Mouse (Mus musculus) midbrain, embryonic 10.5 days (tissue): Measurements from ENCODE around the gene Glis2. TPM values are rescaled to one million over a fixed set of nuclear protein-coding genes. Genes with fewer than 3 reads are reported as not detected.

Experiments used
- DNase-seq: peaks from one replicate; pipeline ENCODE4 v3.0.0-alpha.2; 2017; ENCODE audit warnings: low spot score
- H3K27ac ChIP-seq: fragments of 300-500 bp; sonication (generic); replicated peaks from 2 replicates; pipeline ENCODE4 v1.5.1; 2016; ENCODE audit warnings: mild to moderate bottlenecking
- H3K27me3 ChIP-seq: fragments of 300-500 bp; sonication (generic); 2 replicates; pipeline ENCODE4 v1.6.1; 2016; ENCODE audit warnings: low read depth, mild to moderate bottlenecking; ENCODE audit not compliant: poor library complexity, severe bottlenecking
- H3K36me3 ChIP-seq: fragments of 300-500 bp; sonication (generic); 2 replicates; pipeline ENCODE4 v1.6.1; 2016; ENCODE audit warnings: mild to moderate bottlenecking, moderate library complexity
- H3K4me1 ChIP-seq: fragments of 300-500 bp; sonication (generic); 2 replicates; pipeline ENCODE4 v1.6.1; 2016
- H3K4me3 ChIP-seq: fragments of 300-500 bp; sonication (generic); 2 replicates; pipeline ENCODE4 v1.5.1; 2016; ENCODE audit warnings: mild to moderate bottlenecking, moderate library complexity
- H3K9me3 ChIP-seq: fragments of 300-500 bp; sonication (generic); replicated peaks from 2 replicates; pipeline ENCODE4 v1.6.1; 2016; ENCODE audit warnings: mild to moderate bottlenecking
- WGBS: fragments of 180-500 bp; shearing (Covaris S2); methylation state at CpG from one replicate; pipeline ENCODE4 v1.1.7; 2016; 5-methylcytosine and 5-hydroxymethylcytosine counted together
- polyA plus RNA-seq: library from polyadenylated mRNA; unstranded; fragments of >200 nt; fragmentation: Nextera tagmentation; extraction: Ambion mirVana; gene quantifications from 2 replicates; pipeline ENCODE4 v1.2.1, GENCODE M21; 2016

The Glis2 gene
- polyA plus RNA-seq, 1 experiment from 2014 or later: 23.0 TPM

DNA sequence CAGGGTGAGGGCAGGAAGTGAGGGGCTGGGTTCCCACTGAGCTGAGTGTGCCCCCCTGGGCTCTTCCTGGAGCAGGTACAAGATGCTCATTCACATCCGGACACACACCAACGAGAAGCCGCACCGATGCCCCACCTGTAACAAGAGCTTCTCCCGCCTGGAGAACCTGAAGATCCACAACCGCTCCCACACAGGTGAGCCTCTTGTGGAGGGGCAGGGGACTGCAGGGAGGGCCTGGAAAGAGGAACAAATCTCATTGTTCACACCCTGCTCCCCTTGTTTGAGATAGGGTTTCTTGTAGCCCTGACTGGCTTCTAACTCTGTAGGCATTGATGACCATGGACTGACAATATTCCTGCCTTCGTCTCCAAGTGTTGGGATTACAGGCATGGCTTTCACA, 17.2 kb downstream of the Glis2 start:
- Histone ChIP-seq H3K27ac (no peak overlapping the region), H3K4me1 (peaks cover 15% of the 10 kb centered on the region), H3K4me3 (no peak overlapping the region), H3K27me3 (no peaks in the 10 kb centered on the region), H3K36me3 (peaks cover 84% of the 10 kb centered on the region), H3K9me3 (no peaks in the 10 kb centered on the region)
- no peak for DNase-seq
- 93% methylated on average over 7 of the region's 7 CpGs for WGBS

DNA sequence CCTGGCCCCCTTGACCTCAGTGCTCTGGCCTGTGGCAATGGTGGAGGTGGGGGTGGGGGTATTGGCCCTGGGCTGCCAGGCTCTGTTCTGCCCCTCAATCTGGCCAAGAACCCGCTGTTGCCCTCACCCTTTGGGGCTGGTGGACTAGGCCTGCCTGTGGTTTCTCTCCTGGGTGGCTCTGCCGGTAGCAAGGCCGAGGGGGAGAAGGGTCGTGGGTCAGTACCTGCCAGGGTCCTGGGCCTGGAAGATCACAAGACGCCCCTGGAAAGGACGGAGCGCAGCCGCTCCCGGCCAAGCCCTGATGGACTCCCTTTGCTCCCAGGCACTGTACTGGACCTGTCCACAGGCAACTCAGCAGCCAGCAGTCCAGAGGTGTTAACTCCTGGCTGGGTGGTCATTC, 19.2 kb downstream of the Glis2 start:
- Histone ChIP-seq H3K36me3 (peaks cover 99% of the 10 kb centered on the region), H3K9me3 (no peaks in the 10 kb centered on the region), H3K27ac (0 out of 2 replicates have a peak overlapping the region, but pooled peaks have one; percentile 7), H3K27me3 (no peaks in the 10 kb centered on the region), H3K4me1 (no peaks in the 10 kb centered on the region), H3K4me3 (no peak overlapping the region)
- DNase-seq: no peak
- WGBS: 93% methylated on average over 9 of the region's 9 CpGs

GRCm38 (mm10) chr16:4614639-4615038, 20.1 kb downstream of the Glis2 start:
- Histone ChIP-seq H3K27me3 (no peaks in the 10 kb centered on the region), H3K36me3 (peaks cover 98% of the 10 kb centered on the region), H3K4me3 (no peak overlapping the region), H3K4me1 (no peaks in the 10 kb centered on the region), H3K27ac (no peak overlapping the region), H3K9me3 (no peaks in the 10 kb centered on the region)
- DNase-seq: no peak
- 93% methylated on average over 3 of the region's 3 CpGs for WGBS

DNA sequence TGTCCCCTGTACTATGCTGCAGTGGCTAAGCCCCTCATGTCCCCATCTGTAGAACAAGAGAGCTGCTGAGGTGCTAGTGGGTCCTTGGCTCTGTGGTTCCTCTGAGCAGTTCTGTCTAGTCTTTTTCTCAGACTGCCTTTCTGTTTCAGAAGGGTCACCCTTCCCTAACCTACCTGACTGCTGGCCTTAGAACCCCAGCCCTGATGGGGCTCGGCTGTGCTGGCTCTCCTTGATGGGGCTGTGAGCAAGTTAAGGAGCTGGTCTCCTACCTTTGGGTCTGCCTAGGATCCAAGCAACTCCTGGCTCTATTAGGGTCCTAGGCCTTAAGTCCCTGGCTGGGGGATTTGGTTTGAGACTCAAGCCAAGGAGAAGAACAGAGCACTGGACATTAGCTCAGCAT, 20.8 kb downstream of the Glis2 start:
- Histone ChIP-seq H3K27me3 (no peaks in the 10 kb centered on the region), H3K4me1 (no peaks in the 10 kb centered on the region), H3K36me3 (peaks cover 98% of the 10 kb centered on the region), H3K27ac (no peak overlapping the region), H3K4me3 (no peak overlapping the region), H3K9me3 (no peaks in the 10 kb centered on the region)
- no peak for DNase-seq
- WGBS: 96% methylated on average over 1 of the region's 1 CpGs

- 86% methylated on average over 4 of the region's 4 CpGs for WGBS
- H3K27me3 ChIP-seq: no peaks in the 10 kb centered on the region
- H3K9me3 ChIP-seq: no peaks in the 10 kb centered on the region
- H3K27ac ChIP-seq: no peak overlapping the region
- DNase-seq: no peak
- no peaks in the 10 kb centered on the region for H3K4me1 ChIP-seq
- H3K36me3 ChIP-seq: peaks cover 85% of the 10 kb centered on the region
- H3K4me3 ChIP-seq: no peak overlapping the region
Measured at GRCm38 (mm10) chr16:4616829-4617228, 22.3 kb downstream of the Glis2 start.

- DNase-seq: no peak
- no peaks in the 10 kb centered on the region for H3K9me3 ChIP-seq
Measured at GRCm38 (mm10) chr16:4624074-4624473, 29.6 kb downstream of the Glis2 start.

GRCm38 (mm10) chr16:4624481-4625110, 30.1 kb downstream of the Glis2 start, which contains the start of gene Pam16:
Gene Pam16 (minus strand): TSS chr16:4624988.
- Histone ChIP-seq H3K36me3 (peaks cover 15% of the 10 kb centered on the region), H3K4me3 (peak within 1 kb of the TSS; percentile 83), H3K9me3 (no peaks in the 10 kb centered on the region), H3K27ac (peak within 1 kb of the TSS; percentile 89), H3K4me1 (peaks cover 23% of the 10 kb centered on the region), H3K27me3 (no peaks in the 10 kb centered on the region)
- peak; percentile 92 for DNase-seq
- under 1% methylated on average over 56 of the region's 56 CpGs for whole genome bisulfite sequencing

More at GRCm38 (mm10) chr16:4624074-4624473, 29.6 kb downstream of the Glis2 start:
- WGBS: 25% methylated on average over 9 of the region's 9 CpGs
- no peaks in the 10 kb centered on the region for H3K27me3 ChIP-seq
- H3K4me1 ChIP-seq: peaks cover 23% of the 10 kb centered on the region
- peaks cover 19% of the 10 kb centered on the region for H3K36me3 ChIP-seq
- peak overlapping the region; percentile 83 for H3K4me3 ChIP-seq
- H3K27ac ChIP-seq: peak overlapping the region; percentile 89

DNA sequence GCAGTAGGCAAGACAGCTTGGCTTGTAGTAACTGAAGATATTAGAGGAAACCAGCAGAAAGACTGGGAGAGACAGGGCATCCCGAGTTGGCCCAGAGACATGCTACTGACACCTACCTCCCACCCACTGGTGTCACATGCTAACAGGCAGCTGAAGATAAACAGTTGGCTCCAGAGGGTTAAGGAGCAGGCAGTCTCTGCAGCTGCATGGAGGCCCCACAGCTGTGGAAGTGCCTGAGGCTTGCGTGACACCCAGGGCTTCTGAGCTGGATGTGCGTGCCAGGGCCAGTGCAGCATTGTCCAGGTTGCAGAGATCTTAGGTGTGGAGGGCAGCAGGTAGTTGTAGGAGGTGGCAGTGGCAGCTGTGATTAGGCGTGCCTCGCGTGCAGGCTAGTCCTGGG, 32.6 kb downstream of the Glis2 start:
- H3K27me3 ChIP-seq: no peaks in the 10 kb centered on the region
- H3K27ac ChIP-seq: no peak overlapping the region
- H3K36me3 ChIP-seq: peaks cover 11% of the 10 kb centered on the region
- peaks cover 23% of the 10 kb centered on the region for H3K4me1 ChIP-seq
- DNase-seq: no peak
- 92% methylated on average over 6 of the region's 6 CpGs for WGBS
- no peaks in the 10 kb centered on the region for H3K9me3 ChIP-seq
- no peak overlapping the region for H3K4me3 ChIP-seq

DNA sequence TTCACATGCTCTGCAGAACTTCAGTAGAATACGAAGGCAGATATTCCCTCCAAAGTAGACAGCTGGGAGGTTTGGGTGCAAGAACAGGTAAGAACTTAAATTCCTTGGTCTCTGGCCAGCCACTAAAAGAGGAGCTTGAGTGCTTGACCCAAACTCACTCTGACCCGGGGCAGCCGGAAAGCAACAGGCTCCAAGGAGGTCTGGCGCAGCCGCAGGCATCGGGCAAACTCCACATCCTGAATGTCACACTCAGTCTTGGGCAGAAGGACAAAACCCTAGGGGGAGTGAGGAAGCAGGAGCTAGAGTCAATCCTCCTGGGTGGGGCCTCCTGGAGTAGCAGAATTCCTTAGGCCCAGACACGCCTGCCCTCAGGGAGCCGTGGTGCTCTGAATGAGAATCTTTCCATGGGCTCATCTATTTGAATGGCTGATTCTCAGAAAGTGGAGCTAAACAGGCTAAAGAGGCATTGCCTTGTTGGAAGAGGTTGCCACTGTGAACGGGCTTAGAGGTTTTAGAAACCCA, 34.4 kb downstream of the Glis2 start:
- Histone ChIP-seq H3K27me3 (no peaks in the 10 kb centered on the region), H3K4me1 (peaks cover 10% of the 10 kb centered on the region), H3K27ac (no peak overlapping the region), H3K4me3 (no peak overlapping the region), H3K36me3 (peaks cover 19% of the 10 kb centered on the region), H3K9me3 (no peaks in the 10 kb centered on the region)
- DNase-seq: no peak
- 92% methylated on average over 9 of the region's 9 CpGs for WGBS

GRCm38 (mm10) chr16:4629950-4630349, 35.4 kb downstream of the Glis2 start:
- H3K27ac ChIP-seq: no peak overlapping the region
- H3K36me3 ChIP-seq: peaks cover 25% of the 10 kb centered on the region
- H3K9me3 ChIP-seq: no peaks in the 10 kb centered on the region
- 25% methylated on average over 6 of the region's 6 CpGs for WGBS
- H3K4me3 ChIP-seq: no peak overlapping the region
- DNase-seq: peak; percentile 82
- H3K27me3 ChIP-seq: no peaks in the 10 kb centered on the region
- peaks cover 6% of the 10 kb centered on the region for H3K4me1 ChIP-seq

- Histone ChIP-seq H3K27me3 (no peaks in the 10 kb centered on the region), H3K4me3 (no peak overlapping the region), H3K4me1 (no peaks in the 10 kb centered on the region), H3K9me3 (no peaks in the 10 kb centered on the region), H3K36me3 (peaks cover 24% of the 10 kb centered on the region), H3K27ac (no peak overlapping the region)
- DNase-seq: no peak
- WGBS: 43% methylated on average over 7 of the region's 7 CpGs
Measured at GRCm38 (mm10) chr16:4632050-4632449, 37.5 kb downstream of the Glis2 start.

DNA sequence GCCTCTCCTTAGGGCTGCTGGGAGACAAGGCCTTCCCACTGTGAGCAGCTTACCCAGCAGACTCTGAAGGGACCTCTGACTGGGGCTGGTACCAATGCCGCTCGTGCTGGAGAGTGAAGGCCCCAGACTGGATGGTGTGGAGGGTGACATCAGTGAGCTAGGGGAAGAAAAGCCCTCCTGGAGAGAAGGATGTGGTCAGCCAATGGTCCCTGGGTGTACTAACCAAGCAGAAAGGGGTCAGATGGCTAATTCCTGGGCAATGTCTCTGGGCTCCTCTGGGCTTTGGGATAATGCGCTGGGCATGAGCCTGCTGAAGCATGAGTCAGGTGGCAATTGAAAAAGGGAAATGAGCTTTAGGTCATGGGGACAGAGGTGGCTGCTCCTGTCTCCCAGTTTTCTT, 39.1 kb downstream of the Glis2 start:
- Histone ChIP-seq H3K27me3 (no peaks in the 10 kb centered on the region), H3K9me3 (no peaks in the 10 kb centered on the region), H3K4me3 (no peak overlapping the region), H3K36me3 (peaks cover 20% of the 10 kb centered on the region), H3K4me1 (no peaks in the 10 kb centered on the region), H3K27ac (no peak overlapping the region)
- WGBS: 90% methylated on average over 3 of the region's 3 CpGs
- no peak for DNase-seq

- H3K27me3 ChIP-seq: no peaks in the 10 kb centered on the region
- no peak overlapping the region for H3K4me3 ChIP-seq
- no peak for DNase-seq
- H3K9me3 ChIP-seq: no peaks in the 10 kb centered on the region
- H3K4me1 ChIP-seq: peaks cover 3% of the 10 kb centered on the region
- H3K27ac ChIP-seq: no peak overlapping the region
- H3K36me3 ChIP-seq: peaks cover 19% of the 10 kb centered on the region
- 90% methylated on average over 9 of the region's 9 CpGs for WGBS
Measured at GRCm38 (mm10) chr16:4634681-4635080, 40.2 kb downstream of the Glis2 start.
